Mouse (Mus musculus) ES-E14 (cell line): ENCODE results near the gene Pds5b. TPM values are rescaled to one million over a fixed set of nuclear protein-coding genes. Genes with fewer than 3 reads are reported as not detected.
A peak's percentile ranks its signal among the peaks of the same experiment; 100 is the strongest.

Source experiments
- DNase-seq: peaks from one replicate; pipeline ENCODE4 v3.0.0-alpha.2; 2013; ENCODE audit warnings: low read depth, low spot score
- H3K27ac ChIP-seq: 2 replicates; pipeline ENCODE4 v1.5.1; 2012; ENCODE audit warnings: low read depth, mild to moderate bottlenecking, low read length, moderate library complexity, mixed read lengths; ENCODE audit not compliant: poor library complexity, insufficient read depth, severe bottlenecking
- H3K36me3 ChIP-seq: 2 replicates; pipeline ENCODE4 v1.6.1; 2012; ENCODE audit warnings: mild to moderate bottlenecking, low read length, moderate library complexity, mixed read lengths; ENCODE audit not compliant: control insufficient read depth, poor library complexity, insufficient read depth, severe bottlenecking
- H3K4me1 ChIP-seq, 2 experiments: fragments of 150-350 bp in 1 of 2; sonication (generic) in 1 of 2; 2 replicates each; pipeline ENCODE4 v1.6.1; 2012; ENCODE audit warnings: low read length in 2 of 2, mild to moderate bottlenecking in 1 of 2, mixed read lengths in 1 of 2; ENCODE audit not compliant: control insufficient read depth in 2 of 2, insufficient read depth in 2 of 2, poor library complexity in 1 of 2
- H3K4me3 ChIP-seq, 2 experiments: fragments of 150-350 bp in 1 of 2; sonication (generic) in 1 of 2; 2 replicates each; pipeline ENCODE4 v1.5.1; 2012; ENCODE audit warnings: low read length in 2 of 2, low read depth in 1 of 2, mild to moderate bottlenecking in 1 of 2, mixed read lengths in 1 of 2; ENCODE audit not compliant: insufficient read depth in 1 of 2, poor library complexity in 1 of 2, severe bottlenecking in 1 of 2
- H3K9ac ChIP-seq: 2 replicates; pipeline ENCODE4 v1.6.1; 2012; ENCODE audit warnings: low read depth, mild to moderate bottlenecking, low read length, mixed read lengths; ENCODE audit not compliant: poor library complexity, insufficient read depth, severe bottlenecking
- H3K9me3 ChIP-seq: fragments of 150-350 bp; sonication (generic); 2 replicates; pipeline ENCODE4 v1.6.1; 2012; ENCODE audit warnings: low read depth, mild to moderate bottlenecking, low read length; ENCODE audit not compliant: control insufficient read depth, insufficient read depth
- CHD2 ChIP-seq: IDR thresholded peaks from 2 replicates; pipeline ENCODE4 v1.6.1; 2014; ENCODE audit warnings: mild to moderate bottlenecking, low read depth, low read length, inconsistent platforms
- HCFC1 ChIP-seq: IDR thresholded peaks from 2 replicates; pipeline ENCODE4 v1.6.1; 2012; ENCODE audit warnings: low read length, inconsistent platforms, borderline replicate concordance; ENCODE audit not compliant: insufficient read depth
- MAFK ChIP-seq: IDR thresholded peaks from 2 replicates; pipeline ENCODE4 v1.6.1; 2014; ENCODE audit warnings: mild to moderate bottlenecking, low read depth, low read length, inconsistent platforms; ENCODE audit not compliant: insufficient read depth
- ZC3H11A ChIP-seq: IDR thresholded peaks from 2 replicates; pipeline ENCODE4 v1.6.1; 2012; ENCODE audit warnings: low read depth, mild to moderate bottlenecking, inconsistent platforms, low read length, borderline replicate concordance
- ZNF384 ChIP-seq: IDR thresholded peaks from 2 replicates; pipeline ENCODE4 v1.6.1; 2012; ENCODE audit warnings: low read depth, low read length, inconsistent platforms
- in situ Hi-C, 2 experiments: fragments of 600-800 bp; cut with MboI; formaldehyde crosslinking; loops; one replicate each; pipeline ENCODE4 v1.15.1; 2025; ENCODE audit warnings: low sequenced_read_pairs in 2 of 2, inconsistent platforms in 1 of 2; ENCODE audit not compliant: unreplicated experiment in 2 of 2
- total RNA-seq: library from RNA; depleted of rRNA; stranded (reverse); fragments of 300-350 nt; gene quantifications from 2 replicates; pipeline ENCODE4 v1.2.3, GENCODE M21; 2012

Pds5b gene
- total RNA-seq, 1 experiment: 26.6 TPM

GRCm38 (mm10) chr5:150740597-150740996, 67.1 kb downstream of the Pds5b start:
- no peaks in the 10 kb centered on the region for H3K9me3 ChIP-seq
- no peak for DNase-seq
- TF ChIP-seq ZC3H11A (no peak), HCFC1 (no peak), ZNF384 (no peak), CHD2 (no peak), MAFK (no peak)
- H3K36me3 ChIP-seq: no peaks in the 10 kb centered on the region; the same call in 1 of the 2 replicates
- no peak overlapping the region for H3K4me3 ChIP-seq
- peaks cover 0 to 5% of the 10 kb centered on the region in 2 experiments; a peak in 1 of 4 replicates for H3K4me1 ChIP-seq
- in situ Hi-C loops: no loop called here
- no peak overlapping the region for H3K27ac ChIP-seq
- H3K9ac ChIP-seq: no peak overlapping the region

GRCm38 (mm10) chr5:150756623-150757022, 83.1 kb downstream of the Pds5b start:
- Histone ChIP-seq H3K27ac (no peak overlapping the region), H3K9ac (no peak overlapping the region), H3K9me3 (peaks cover 4% of the 10 kb centered on the region; the same call in 1 of the 2 replicates), H3K4me3 (no peak overlapping the region), H3K36me3 (peaks cover 7% of the 10 kb centered on the region), H3K4me1 (no peaks in the 10 kb centered on the region)
- in situ Hi-C loops: no loop called here
- TF ChIP-seq CHD2 (no peak), ZC3H11A (no peak), MAFK (no peak)
- DNase-seq: no peak

GRCm38 (mm10) chr5:150772403-150772802, 98.9 kb downstream of the Pds5b start:
- Histone ChIP-seq H3K9me3 (no peaks in the 10 kb centered on the region), H3K9ac (no peak overlapping the region; the same call in 1 of the 2 replicates), H3K4me1 (peaks cover 0 to 5% of the 10 kb centered on the region in 2 experiments; a peak in 1 of 4 replicates), H3K4me3 (no peak overlapping the region), H3K36me3 (peaks cover 2% of the 10 kb centered on the region; the same call in 1 of the 2 replicates), H3K27ac (no peak overlapping the region)
- TF ChIP-seq CHD2: no peak
- TF ChIP-seq ZNF384: no peak
- no peak for TF ChIP-seq ZC3H11A
- DNase-seq: no peak
- in situ Hi-C loops: no loop called here

GRCm38 (mm10) chr5:150773083-150773482, 99.5 kb downstream of the Pds5b start:
- Histone ChIP-seq H3K36me3 (peaks cover 2% of the 10 kb centered on the region; the same call in 1 of the 2 replicates), H3K9ac (peak overlapping the region; percentile 17; the same call in 1 of the 2 replicates), H3K27ac (no peak overlapping the region), H3K9me3 (no peaks in the 10 kb centered on the region), H3K4me3 (no peak overlapping the region), H3K4me1 (peaks cover 0 to 5% of the 10 kb centered on the region in 2 experiments; a peak in 1 of 4 replicates)
- TF ChIP-seq HCFC1: no peak
- TF ChIP-seq MAFK: no peak
- no peak for TF ChIP-seq ZC3H11A
- no peak for TF ChIP-seq ZNF384
- no peak for TF ChIP-seq CHD2
- DNase-seq: no peak
- in situ Hi-C loops: no loop called here

- Histone ChIP-seq H3K4me3 (no peak overlapping the region), H3K9ac (no peak overlapping the region), H3K27ac (no peak overlapping the region), H3K9me3 (no peaks in the 10 kb centered on the region), H3K36me3 (peaks cover 12% of the 10 kb centered on the region), H3K4me1 (no peaks in the 10 kb centered on the region)
- DNase-seq: no peak
- in situ Hi-C loops: no loop called here
- no peak for TF ChIP-seq MAFK
- no peak for TF ChIP-seq ZC3H11A
- TF ChIP-seq ZNF384: no peak
- TF ChIP-seq HCFC1: no peak
- TF ChIP-seq CHD2: no peak
These were observed 114.7 kb downstream of the Pds5b start for GRCm38 (mm10) chr5:150788261-150788660.
